Mouse (Mus musculus) left cerebral cortex, adult 2 months (tissue): ENCODE data around the gene Phkb. TPM values are rescaled to one million over a fixed set of nuclear protein-coding genes. Genes with fewer than 3 reads are reported as not detected.

ENCODE experiments used
- DNase-seq, 2 experiments: peaks; one replicate each; pipeline ENCODE4 v3.0.0; 2021 to 2022; ENCODE audit warnings: low spot score in 2 of 2, mixed read lengths in 1 of 2; ENCODE audit errors: extremely low spot score in 1 of 2
- H3K27ac ChIP-seq: fragments of 200-600 bp; 2 replicates; pipeline ENCODE4 v1.8.1; 2022
- H3K4me3 ChIP-seq: fragments of 200-600 bp; 2 replicates; pipeline ENCODE4 v1.8.1; 2022
- CTCF ChIP-seq: fragments of 200-600 bp; IDR thresholded peaks from 2 replicates; pipeline ENCODE4 v1.8.1; 2022; ENCODE audit warnings: antibody characterized with exemption, mild to moderate bottlenecking, moderate library complexity
- intact Hi-C: fragments of 180-260 bp; cut with DNase I; formaldehyde crosslinking; loops from one replicate; pipeline ENCODE4 v1.15.1; 2025
- total RNA-seq, 2 experiments: library from RNA; stranded (reverse); gene quantifications; 2 replicates each; pipeline ENCODE4 v1.2.3; 2021

The Phkb gene
- total RNA-seq, 2 experiments from 2014 or later, result 37.6 to 45.3 TPM

GRCm38 (mm10) chr8:85860612-85861011 lies 19.9 kb downstream of the Phkb start:
- no peak for TF ChIP-seq CTCF
- intact Hi-C loops, result no loop called here
- H3K27ac ChIP-seq, result no peak overlapping the region

DNA sequence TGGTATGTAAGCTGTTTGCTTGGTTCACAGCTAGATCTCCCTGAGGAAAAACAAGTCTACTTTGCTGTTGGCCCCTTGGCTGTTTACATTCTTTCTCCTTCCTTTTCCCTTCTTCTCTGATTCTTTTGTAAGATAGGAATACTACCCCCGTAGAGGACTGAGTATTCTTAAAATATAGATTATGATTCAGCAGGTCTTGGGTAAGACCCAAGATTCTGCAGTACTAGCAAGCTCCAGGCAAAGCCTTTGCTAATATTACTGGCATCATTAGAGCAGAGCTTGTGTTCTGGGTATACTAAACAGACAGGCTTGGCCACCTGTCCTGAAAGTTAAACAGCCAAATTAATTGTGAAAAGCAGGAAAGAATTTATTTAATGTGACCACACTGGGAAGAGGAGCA lies 21.6 kb downstream of the Phkb start:
- Histone ChIP-seq H3K27ac (no peak overlapping the region), H3K4me3 (no peak overlapping the region)
- TF ChIP-seq CTCF, result no peak
- no peak for DNase-seq
- intact Hi-C loops, result no loop called here

More at GRCm38 (mm10) chr8:85860612-85861011, 19.9 kb downstream of the Phkb start:
- H3K4me3 ChIP-seq, result no peak overlapping the region
- DNase-seq, result no peak

- H3K27ac ChIP-seq, result no peak overlapping the region
- no peak for TF ChIP-seq CTCF
- H3K4me3 ChIP-seq, result no peak overlapping the region
- intact Hi-C loops, result no loop called here
- no peak for DNase-seq
Observed at GRCm38 (mm10) chr8:85871660-85872059, 30.9 kb downstream of the Phkb start.

- H3K4me3 ChIP-seq, result no peak overlapping the region
- no peak overlapping the region for H3K27ac ChIP-seq
- DNase-seq, result no peak
- TF ChIP-seq CTCF, result no peak
- intact Hi-C loops, result no loop called here
Observed at GRCm38 (mm10) chr8:85877976-85878375, 37.2 kb downstream of the Phkb start.

DNA sequence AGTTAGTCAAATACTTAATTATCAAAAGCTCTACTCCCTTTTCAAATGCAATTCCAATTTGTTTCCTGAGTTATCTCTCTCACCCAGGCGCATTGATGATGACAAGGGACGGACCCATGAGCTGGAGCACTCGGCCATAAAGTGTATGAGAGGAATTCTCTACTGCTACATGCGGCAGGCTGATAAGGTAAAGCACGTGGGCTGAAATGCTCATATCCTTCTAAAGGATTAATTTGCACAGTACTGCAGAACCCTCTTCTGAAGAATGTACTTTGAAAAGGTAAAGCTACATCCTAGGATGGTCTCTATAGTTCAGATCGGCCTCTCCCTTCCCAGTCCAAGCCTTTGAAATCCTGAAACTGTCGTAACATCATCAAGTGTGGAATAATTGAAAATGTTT lies 38.9 kb downstream of the Phkb start:
- intact Hi-C loops, result no loop called here
- TF ChIP-seq CTCF, result no peak
- H3K27ac ChIP-seq, result no peak overlapping the region
- no peak overlapping the region for H3K4me3 ChIP-seq
- DNase-seq, result no peak

DNA sequence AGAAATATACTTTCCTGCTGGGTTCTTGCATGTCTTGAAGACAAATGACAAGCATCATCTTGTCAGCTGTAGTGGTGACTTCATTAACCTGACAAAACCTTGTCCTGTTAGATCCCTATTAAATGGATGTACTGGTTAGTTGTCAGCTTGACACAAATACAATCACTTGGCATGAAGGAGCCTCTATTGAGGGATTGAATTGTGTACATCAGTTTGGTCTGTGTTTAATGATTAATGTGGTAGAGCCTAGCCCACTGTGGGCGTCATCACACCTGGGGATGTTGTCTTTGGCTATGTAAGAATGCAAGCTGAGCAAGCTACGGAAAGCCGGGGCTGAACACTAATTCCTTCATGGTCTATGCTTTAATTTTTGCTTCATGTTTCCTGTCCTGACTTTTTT lies 44.1 kb downstream of the Phkb start:
- Histone ChIP-seq H3K4me3 (no peak overlapping the region), H3K27ac (no peak overlapping the region)
- no peak for TF ChIP-seq CTCF
- DNase-seq, result no peak
- intact Hi-C loops, result no loop called here

DNA sequence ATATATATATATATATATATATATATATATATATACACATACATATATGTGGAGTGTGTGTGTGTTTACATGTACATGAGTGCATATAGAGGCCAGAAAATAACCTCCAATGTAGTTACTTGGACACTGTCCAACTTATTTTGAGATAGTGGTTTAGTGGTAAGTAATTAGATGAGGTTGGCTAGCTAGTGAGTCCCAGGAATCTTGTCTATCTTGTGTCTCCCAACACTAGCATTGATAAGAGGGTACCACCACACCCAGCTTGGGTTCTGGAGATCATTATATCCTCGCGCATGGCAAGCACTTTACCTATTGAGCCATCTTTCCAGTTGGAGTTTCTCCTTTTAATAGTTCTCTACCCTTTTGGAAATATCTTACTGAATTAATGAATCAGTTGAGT lies 56.9 kb downstream of the Phkb start:
- H3K4me3 ChIP-seq, result no peak overlapping the region
- intact Hi-C loops, result no loop called here
- no peak for DNase-seq
- no peak for TF ChIP-seq CTCF
- H3K27ac ChIP-seq, result no peak overlapping the region

DNA sequence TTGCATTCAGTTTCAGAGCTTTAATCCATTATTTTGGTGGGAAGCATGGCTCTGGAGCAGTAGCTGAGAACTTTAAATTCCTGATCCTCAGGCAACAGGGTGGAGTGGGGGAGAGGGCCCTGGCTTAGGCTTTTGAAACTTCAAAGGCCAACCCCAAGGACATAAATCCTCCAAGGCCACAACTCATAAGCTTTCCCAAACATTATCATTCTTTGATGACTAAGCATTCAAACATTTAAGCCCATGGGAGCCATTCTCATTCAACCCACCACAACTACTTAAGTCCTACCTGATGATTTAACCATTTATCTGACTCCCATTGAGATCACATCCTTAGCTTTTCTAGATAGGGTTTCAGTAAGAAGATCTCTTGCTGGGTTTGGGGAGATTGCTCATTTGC lies 84.2 kb downstream of the Phkb start:
- no peak for DNase-seq
- Histone ChIP-seq H3K27ac (no peak overlapping the region), H3K4me3 (no peak overlapping the region)
- intact Hi-C loops, result no loop called here
- no peak for TF ChIP-seq CTCF

- intact Hi-C loops, result no loop called here
- no peak for DNase-seq
- Histone ChIP-seq H3K4me3 (no peak overlapping the region), H3K27ac (peak overlapping the region; percentile 63)
- TF ChIP-seq CTCF, result no peak
Observed at GRCm38 (mm10) chr8:85925574-85925973, 84.8 kb downstream of the Phkb start.

- Histone ChIP-seq H3K4me3 (no peak overlapping the region), H3K27ac (peak overlapping the region; percentile 63)
- TF ChIP-seq CTCF, result no peak
- intact Hi-C loops, result no loop called here
- DNase-seq, result peak in 1 of 2 experiments; percentile 18
Observed at GRCm38 (mm10) chr8:85926107-85926506, 85.3 kb downstream of the Phkb start.

DNA sequence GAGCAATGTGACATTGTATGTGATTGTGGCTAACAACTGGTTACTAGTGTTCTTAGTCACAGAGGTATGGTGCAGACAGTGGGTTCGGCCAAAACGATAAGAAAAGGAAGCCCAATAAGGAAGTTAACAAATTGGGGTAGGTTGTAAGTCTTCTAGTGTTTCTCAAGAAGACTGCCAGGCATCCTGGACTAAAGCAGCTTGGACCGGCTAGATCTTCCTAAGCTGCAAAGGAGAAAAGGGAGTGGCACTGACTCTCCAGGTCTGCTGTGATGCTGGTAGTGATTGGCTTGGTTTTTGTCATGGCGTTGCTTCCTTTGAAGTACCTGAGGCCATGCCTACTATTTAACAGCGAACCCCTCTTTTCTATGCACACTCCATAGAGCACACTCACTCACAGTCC lies 95.4 kb downstream of the Phkb start:
- intact Hi-C loops, result no loop called here
- no peak for DNase-seq
- Histone ChIP-seq H3K4me3 (no peak overlapping the region), H3K27ac (no peak overlapping the region)
- TF ChIP-seq CTCF, result no peak

DNA sequence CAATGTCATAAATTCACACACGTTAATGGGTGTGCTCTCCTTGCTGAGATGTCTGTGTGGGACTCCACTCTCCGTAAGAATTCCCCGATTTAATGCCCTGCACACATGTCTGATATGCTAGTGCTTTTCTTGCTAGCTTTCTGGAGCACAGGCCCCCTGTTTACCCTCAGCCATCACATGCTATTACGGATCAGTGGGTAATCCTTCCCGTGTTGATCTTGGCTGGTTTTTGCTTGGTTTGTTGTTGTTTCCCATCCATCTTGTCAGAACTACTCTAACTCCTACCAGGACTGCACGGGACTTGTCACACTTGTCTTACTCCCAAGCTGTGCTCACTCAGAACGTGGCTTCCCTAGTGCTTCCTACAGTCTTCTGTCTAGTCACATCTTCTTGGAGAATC lies 96.6 kb downstream of the Phkb start:
- no peak for TF ChIP-seq CTCF
- intact Hi-C loops, result no loop called here
- Histone ChIP-seq H3K27ac (no peak overlapping the region), H3K4me3 (no peak overlapping the region)
- DNase-seq, result no peak

DNA sequence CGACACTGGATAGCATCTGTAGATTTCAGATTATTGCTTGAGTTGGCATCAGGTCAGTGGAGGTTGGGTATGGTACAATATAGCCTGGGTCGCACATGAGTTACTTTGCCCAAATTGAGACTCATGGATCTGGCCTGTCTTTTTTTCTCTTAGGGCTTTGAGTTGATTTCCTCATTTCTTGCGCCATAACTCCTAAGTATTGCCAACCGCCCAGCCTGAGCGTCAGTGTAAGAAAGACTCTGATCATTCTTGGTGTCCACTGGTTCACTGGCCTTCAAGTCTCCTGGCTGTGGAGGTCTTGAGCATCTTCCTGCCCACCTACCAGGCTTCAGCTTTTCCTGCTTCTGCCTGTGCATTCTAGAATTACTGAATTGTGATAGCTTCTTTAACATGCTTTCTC lies 104.1 kb downstream of the Phkb start:
- no peak for TF ChIP-seq CTCF
- H3K4me3 ChIP-seq, result no peak overlapping the region
- H3K27ac ChIP-seq, result no peak overlapping the region
- no peak for DNase-seq
- intact Hi-C loops, result no loop called here

GRCm38 (mm10) chr8:85958391-85958790 lies 117.6 kb downstream of the Phkb start:
- DNase-seq, result no peak
- Histone ChIP-seq H3K4me3 (no peak overlapping the region), H3K27ac (no peak overlapping the region)
- TF ChIP-seq CTCF, result no peak
- intact Hi-C loops, result no loop called here
